Mouse (Mus musculus): ENCODE data around the gene Nrp2.

Nrp2 gene

DNA sequence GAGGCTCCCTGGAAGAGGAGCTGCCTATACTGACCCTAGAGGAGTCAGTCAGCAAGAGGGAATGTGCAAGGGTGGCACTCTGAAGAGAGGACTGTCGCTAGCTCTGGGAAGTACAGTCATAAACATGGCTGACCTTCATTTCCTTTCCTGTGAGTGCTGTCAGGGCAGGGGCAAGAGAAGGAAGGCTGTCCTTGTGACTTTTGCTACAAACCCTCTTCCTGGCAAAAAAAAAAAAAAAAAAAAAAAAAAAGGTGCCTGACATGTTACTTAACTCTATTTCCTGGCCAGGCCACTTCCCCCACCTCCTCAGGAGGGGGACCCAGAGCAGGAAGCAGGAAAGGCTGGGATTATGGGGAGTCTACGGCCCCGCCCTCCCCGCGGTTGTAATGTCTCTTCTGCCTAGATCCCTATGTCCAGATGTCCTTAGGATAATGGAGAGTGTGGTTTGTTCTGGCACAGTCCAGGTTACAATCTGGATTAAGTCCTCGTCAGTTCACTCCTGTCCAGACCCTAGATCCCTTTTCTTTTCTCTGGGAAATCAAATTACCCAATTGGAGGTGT, 21.5 kb downstream of the Nrp2 start:
- DNase-seq, result no peak

- DNase-seq, result no peak
Observed at GRCm38 (mm10) chr1:62725032-62725678, 22.1 kb downstream of the Nrp2 start.

- DNase-seq, result no peak
Observed at GRCm38 (mm10) chr1:62727191-62727590, 24.1 kb downstream of the Nrp2 start.

- DNase-seq, result no peak
Observed at GRCm38 (mm10) chr1:62728421-62728820, 25.3 kb downstream of the Nrp2 start.

DNA sequence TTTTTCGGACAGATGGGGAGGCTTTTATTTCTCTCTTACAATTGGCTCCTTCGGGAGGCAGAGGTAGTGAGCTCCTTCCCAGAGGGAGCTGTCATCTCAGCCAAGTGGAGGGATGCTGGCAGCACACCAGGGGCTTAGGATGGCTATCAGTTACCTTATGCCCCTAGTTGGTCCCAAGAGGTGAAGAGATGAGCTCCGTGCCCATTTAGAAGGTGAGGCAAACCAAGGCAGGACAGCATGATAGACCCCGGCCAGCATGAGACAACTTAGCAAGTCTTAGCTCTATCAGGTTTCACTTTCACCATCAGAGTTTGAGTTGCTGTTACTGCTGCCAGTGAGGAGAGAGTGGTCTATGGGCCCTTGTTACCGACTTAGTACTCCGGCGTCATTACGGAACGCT, 25.8 kb downstream of the Nrp2 start:
- DNase-seq, result no peak

- no peak for DNase-seq
Observed at GRCm38 (mm10) chr1:62729345-62730150, 26.5 kb downstream of the Nrp2 start.

- DNase-seq, result no peak
Observed at GRCm38 (mm10) chr1:62732036-62732435, 29.0 kb downstream of the Nrp2 start.

DNA sequence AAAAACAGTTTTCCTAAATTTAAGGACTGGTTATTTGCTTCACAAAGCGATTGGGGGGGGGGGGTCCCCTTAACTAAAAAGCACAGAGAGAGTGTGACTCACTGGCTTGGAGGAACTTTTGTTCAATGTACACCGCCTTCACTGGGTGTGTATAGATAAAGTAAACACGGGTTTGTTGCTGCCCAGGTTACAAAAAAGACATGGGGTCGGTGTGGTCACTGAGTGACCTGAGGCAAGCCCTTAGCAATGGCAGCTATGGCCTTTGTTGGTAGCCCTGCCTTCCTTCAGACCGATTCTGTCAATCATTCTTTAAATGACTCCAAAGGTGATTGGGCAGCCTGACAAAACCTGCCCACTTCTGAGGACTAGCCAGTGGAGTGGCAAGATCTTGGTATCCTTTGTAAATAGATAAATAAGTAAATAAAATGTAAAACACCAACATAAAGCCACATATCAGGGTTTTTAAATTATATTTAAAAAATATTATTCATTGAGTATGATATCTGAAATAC, 31.4 kb downstream of the Nrp2 start:
- no peak for DNase-seq

DNA sequence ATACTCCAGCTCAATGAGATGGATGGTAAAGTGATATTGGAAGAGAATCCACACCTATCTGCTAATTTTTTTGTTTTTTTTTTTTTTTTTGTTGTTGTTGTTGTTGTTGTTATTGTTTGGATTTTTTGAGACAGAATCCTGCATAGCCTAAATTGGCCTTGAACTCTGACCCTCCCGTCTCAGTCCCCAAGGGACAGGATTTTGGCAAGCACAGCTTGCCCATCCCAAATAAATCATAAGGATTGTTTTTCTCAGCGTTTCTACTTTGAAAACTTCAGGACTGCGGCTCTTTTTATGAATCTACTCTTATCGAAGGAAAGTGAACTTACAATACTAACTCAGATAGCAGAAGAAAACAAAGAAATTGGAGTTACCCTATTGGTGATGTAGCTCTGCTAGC, 31.9 kb downstream of the Nrp2 start:
- DNase-seq, result no peak

DNA sequence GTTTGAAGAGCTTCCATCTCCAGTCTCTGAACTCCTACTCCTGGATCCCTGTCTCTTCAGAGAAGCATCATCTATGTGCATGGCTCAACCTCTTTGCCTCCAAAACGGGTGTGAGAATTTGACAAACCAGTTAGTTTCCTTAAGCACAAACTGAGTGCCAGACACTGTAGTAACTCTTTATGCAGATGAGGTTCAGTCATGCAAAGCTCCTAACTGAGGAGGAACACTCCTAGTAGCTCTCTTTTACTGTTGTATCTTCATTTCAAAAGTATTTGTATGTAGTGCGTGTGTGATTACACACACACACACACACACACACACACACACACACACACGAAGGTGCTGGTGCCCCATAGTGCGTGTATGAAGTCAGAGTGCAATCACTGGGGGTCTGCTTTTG, 32.8 kb downstream of the Nrp2 start:
- DNase-seq, result no peak

DNA sequence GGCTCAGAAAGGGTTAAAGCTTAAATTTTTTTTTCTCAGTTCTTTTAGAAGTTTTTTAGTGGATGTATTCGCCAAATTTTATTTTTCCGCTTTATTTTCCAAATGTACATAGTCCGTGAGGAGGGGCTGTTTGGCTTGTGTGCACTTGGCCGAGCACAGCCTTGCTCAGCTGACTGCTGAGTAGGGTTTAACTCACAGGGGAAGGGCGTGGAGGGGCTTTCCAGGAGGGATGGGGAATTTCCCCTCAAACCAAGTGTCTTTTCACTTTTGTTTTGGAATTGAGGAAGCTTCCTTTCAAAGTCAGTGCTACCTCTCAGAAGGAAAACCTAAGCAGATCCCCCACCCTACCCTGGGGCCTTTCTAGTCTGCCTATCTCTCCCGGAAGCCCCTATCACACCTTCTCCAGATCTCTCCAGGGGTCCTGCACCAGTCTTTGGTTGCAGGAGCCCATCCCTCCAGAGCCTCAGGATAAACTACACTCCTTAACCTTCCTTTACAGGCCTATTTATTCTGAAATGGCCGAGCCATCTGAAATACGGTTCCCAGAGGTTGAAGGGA, 33.4 kb downstream of the Nrp2 start:
- no peak for DNase-seq

GRCm38 (mm10) chr1:62738165-62738564, 35.1 kb downstream of the Nrp2 start:
- no peak for DNase-seq

GRCm38 (mm10) chr1:62742092-62742491, 39.0 kb downstream of the Nrp2 start:
- no peak for DNase-seq

DNA sequence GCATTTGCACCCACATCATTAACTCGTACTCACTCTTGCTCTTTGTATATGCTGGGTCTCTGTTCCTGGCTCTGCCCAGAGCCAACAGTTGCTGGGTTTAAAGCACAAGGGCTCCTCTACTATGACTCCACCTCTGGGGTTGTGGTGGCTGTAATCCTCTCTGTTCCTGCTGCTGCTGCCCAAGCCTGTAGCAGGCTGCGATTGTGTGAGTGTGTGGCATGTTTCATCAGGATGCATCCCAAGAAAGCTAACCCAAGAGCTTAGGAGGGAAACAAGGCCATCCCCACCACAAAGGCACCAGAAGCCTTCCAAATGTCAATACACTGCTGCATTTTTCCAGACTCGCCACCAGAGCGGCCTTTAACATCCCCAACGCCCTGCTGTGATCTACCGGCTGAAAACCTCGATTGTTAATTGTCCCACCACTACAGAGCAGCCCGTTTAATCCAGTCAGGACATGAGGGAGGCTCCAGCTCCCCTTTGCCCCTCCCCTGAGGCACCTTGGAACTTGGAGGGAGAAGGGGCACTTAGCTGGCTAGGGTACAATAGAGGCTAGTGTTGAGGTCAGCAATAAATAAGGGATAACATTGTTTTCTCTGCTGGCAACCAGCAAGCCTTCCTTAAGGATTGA, 40.1 kb downstream of the Nrp2 start:
- no peak for DNase-seq

DNA sequence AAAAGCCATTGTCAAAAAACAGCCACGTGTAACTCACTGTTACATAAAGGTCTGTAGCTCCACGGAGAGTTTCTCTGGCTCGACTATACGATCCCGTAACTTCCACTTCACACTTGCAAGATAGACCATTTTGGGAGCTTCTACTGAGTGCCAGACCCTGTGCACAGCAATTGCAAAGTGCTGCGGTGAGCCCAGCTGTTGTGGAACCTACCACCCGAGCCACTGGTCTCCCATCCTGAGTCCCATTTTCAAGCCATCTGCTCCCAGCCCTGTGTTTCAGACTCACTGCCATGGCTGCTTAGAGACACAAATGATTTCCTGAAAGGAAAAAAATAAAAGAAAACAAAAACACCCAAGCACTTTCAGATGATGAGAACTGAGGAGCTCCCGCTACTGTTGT, 42.8 kb downstream of the Nrp2 start:
- DNase-seq, result no peak

DNA sequence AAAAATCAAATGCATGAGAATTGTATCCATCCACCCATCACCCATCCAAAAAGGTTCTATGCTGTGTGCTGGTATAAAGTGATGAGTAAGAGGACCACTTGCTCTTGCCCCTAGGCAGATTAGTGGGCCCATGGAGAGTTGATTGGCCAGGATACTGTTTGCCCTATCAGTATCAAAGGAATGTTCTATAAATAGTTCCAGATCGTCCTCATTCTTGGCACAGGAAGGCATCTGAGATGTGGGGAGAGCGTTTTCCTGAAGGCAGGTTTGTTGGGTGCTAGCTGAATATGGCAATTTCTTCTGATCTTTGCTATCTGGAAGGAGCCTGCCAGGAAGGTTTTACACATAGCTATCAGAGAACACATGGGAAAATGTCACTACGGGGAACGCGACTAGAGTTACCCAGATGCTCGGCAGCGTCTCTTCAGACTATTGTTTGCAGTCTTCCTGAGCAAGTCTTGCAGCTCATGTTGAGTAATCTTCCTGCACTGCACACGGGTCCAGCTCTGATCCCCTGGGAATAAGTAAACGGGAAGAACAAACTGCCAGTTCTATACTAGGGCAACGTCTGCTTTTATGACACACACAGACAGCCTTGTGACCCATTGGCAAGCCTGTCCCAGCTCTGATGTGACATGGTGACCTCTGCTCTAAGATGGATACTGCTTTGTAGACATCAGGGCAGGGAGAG, 44.5 kb downstream of the Nrp2 start:
- no peak for DNase-seq

- DNase-seq, result no peak
Observed at GRCm38 (mm10) chr1:62748361-62748760, 45.3 kb downstream of the Nrp2 start.

GRCm38 (mm10) chr1:62749716-62750115, 46.6 kb downstream of the Nrp2 start:
- DNase-seq, result no peak

DNA sequence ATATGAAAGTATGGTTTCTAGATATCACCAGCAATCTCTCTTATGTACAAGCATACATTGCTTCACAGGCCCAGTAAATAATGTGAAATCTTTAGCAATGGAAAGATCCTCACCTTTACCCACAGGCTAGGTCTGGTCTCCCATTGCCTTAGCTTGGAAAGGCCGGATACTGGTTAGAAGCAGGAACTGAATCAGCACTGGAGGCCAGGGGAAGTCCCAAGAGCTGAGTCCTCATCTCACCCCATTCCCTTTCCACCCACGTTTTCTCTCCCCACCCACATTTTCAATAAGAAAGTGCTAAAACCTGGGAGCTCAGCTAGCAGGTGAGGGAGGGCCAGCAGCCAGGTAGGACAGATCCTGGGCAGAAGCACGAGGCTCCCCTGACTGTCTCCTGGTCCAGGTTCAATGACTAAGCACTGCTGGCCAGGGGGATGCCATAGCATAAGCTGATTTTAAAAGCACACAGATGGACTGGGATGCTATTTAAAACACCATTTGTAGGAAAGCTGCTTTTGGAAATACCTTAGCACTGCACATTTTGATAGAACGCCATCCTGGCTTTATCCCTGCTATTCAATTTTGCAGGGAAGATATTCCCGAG, 47.4 kb downstream of the Nrp2 start:
- DNase-seq, result no peak

GRCm38 (mm10) chr1:62751011-62752006, 48.2 kb downstream of the Nrp2 start:
- DNase-seq, result no peak

GRCm38 (mm10) chr1:62752055-62752454, 49.0 kb downstream of the Nrp2 start:
- DNase-seq, result no peak
